Mouse (Mus musculus) heart, adult 2 months (tissue): ENCODE data around the gene Ccna2.

ENCODE experiments used
- CTCF ChIP-seq: fragments of 200-600 bp; IDR thresholded peaks from 2 replicates; pipeline ENCODE4 v1.8.1; 2022; ENCODE audit warnings: antibody characterized with exemption, mild to moderate bottlenecking, moderate library complexity
- EP300 ChIP-seq: fragments of 200-500 bp; IDR thresholded peaks from 2 replicates; pipeline ENCODE4 v1.6.1; 2011; ENCODE audit warnings: low read depth, low read length, control low read depth; ENCODE audit not compliant: insufficient read depth

DNA sequence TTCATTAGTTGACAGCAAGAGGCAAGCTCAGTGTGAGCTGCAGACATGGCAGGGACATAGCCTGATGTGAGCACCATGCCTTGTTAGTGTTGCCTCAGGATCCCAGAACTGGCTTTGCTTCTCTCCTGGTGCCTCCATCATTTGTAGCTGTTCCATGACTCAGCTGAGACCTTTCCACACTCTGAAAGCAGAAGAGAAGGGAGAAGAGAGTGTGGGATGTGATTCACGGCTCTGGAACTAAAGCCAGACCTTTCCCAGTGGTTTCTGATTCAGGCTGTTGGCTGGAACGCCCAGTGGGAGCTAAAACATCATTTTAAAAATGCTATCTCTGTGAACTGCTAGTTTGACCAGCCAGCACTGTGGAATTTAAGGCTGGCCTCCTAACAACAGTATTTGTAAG lies 31.2 kb downstream of the Ccna2 start:
- TF ChIP-seq EP300 (no peak), CTCF (no peak)
